Mouse (Mus musculus) neural tube, embryonic 15.5 days (tissue): ENCODE data around the gene Tgm5. TPM values are rescaled to one million over a fixed set of nuclear protein-coding genes. Genes with fewer than 3 reads are reported as not detected.
"Not testable (repeated sequence)": the region's sequence is repeated elsewhere in the genome, so short reads cannot be mapped to it uniquely, and the experiment has no call there.

ENCODE experiments used
- ATAC-seq: fragments of 200-750 bp; cut with Nextera tagmentation; 2 replicates; pipeline ENCODE4 v1.8.0; 2017; ENCODE audit warnings: mild to moderate bottlenecking, moderate TSS enrichment, moderate library complexity; ENCODE audit not compliant: low FRiP score
- H3K27ac ChIP-seq: fragments of 300-500 bp; sonication (generic); replicated peaks from 2 replicates; pipeline ENCODE4 v1.5.1; 2015; ENCODE audit warnings: mild to moderate bottlenecking, inconsistent platforms
- H3K27me3 ChIP-seq: fragments of 300-500 bp; sonication (generic); replicated peaks from 2 replicates; pipeline ENCODE4 v1.6.1; 2015; ENCODE audit warnings: inconsistent platforms
- H3K36me3 ChIP-seq: fragments of 300-500 bp; sonication (generic); 2 replicates; pipeline ENCODE4 v1.6.1; 2015; ENCODE audit warnings: inconsistent platforms
- H3K4me1 ChIP-seq: fragments of 300-500 bp; sonication (generic); 2 replicates; pipeline ENCODE4 v1.6.1; 2015; ENCODE audit warnings: inconsistent platforms
- H3K4me2 ChIP-seq: fragments of 300-500 bp; sonication (generic); 2 replicates; pipeline ENCODE4 v1.6.1; 2015; ENCODE audit warnings: inconsistent platforms, mild to moderate bottlenecking, moderate library complexity
- H3K4me3 ChIP-seq: fragments of 300-500 bp; sonication (generic); replicated peaks from 2 replicates; pipeline ENCODE4 v1.5.1; 2015; ENCODE audit warnings: mild to moderate bottlenecking, inconsistent platforms
- H3K9ac ChIP-seq: fragments of 300-500 bp; sonication (generic); replicated peaks from 2 replicates; pipeline ENCODE4 v1.6.1; 2015; ENCODE audit warnings: mild to moderate bottlenecking, inconsistent platforms
- H3K9me3 ChIP-seq: fragments of 300-500 bp; sonication (generic); replicated peaks from 2 replicates; pipeline ENCODE4 v1.6.1; 2016; ENCODE audit warnings: inconsistent platforms
- WGBS: fragments of 180-500 bp; shearing (Covaris S2); methylation state at CpG from one replicate; pipeline ENCODE4 v1.1.7; 2015; ENCODE audit warnings: mixed read lengths; 5-methylcytosine and 5-hydroxymethylcytosine counted together
- polyA plus RNA-seq: library from polyadenylated mRNA; unstranded; fragments of >200 nt; fragmentation: Nextera tagmentation; extraction: Ambion mirVana; gene quantifications from 2 replicates; pipeline ENCODE4 v1.2.1, GENCODE M21; 2015

The Tgm5 gene
- polyA plus RNA-seq, result 0.09 and 0.14 TPM in 2 replicates

- WGBS, result 50% methylated on average over 6 of the region's 6 CpGs
- peaks cover 4% of the 10 kb centered on the region; the same call in 1 of the 2 replicates for H3K4me1 ChIP-seq
Measured at GRCm38 (mm10) chr2:121085480-121086185, at the start of gene Tgm5. Gene Tgm5 (minus strand): TSS chr2:121085841.

GRCm38 (mm10) chr2:121132822-121133221 is 47.2 kb upstream of the Tgm5 start:
- H3K27me3 ChIP-seq, result no peaks in the 10 kb centered on the region
- no peak overlapping the region for H3K9ac ChIP-seq
- H3K4me1 ChIP-seq, result peaks cover 11% of the 10 kb centered on the region; the same call in 1 of the 2 replicates

More at GRCm38 (mm10) chr2:121085480-121086185, at the start of gene Tgm5:
- H3K27ac ChIP-seq, result no peak within 1 kb of the TSS
- ATAC-seq, result no peak
- H3K4me2 ChIP-seq, result no peak within 1 kb of the TSS
- H3K9ac ChIP-seq, result no peak within 1 kb of the TSS
- H3K27me3 ChIP-seq, result no peaks in the 10 kb centered on the region
- no peak within 1 kb of the TSS for H3K4me3 ChIP-seq
- no peaks in the 10 kb centered on the region for H3K36me3 ChIP-seq
- H3K9me3 ChIP-seq, result no peaks in the 10 kb centered on the region

GRCm38 (mm10) chr2:121128865-121129620 is 43.4 kb upstream of the Tgm5 start:
- ATAC-seq, result no peak
- H3K27ac ChIP-seq, result no peak overlapping the region
- WGBS, result 74% methylated on average over 9 of the region's 9 CpGs
- no peaks in the 10 kb centered on the region for H3K27me3 ChIP-seq
- no peak overlapping the region for H3K4me2 ChIP-seq
- no peak overlapping the region for H3K9ac ChIP-seq
- H3K9me3 ChIP-seq, result no peaks in the 10 kb centered on the region
- no peak overlapping the region for H3K4me3 ChIP-seq
- H3K36me3 ChIP-seq, result no peaks in the 10 kb centered on the region
- no peaks in the 10 kb centered on the region for H3K4me1 ChIP-seq

More at GRCm38 (mm10) chr2:121132822-121133221, 47.2 kb upstream of the Tgm5 start:
- no peak overlapping the region for H3K4me2 ChIP-seq
- no peak for ATAC-seq
- WGBS, result 84% methylated on average over 1 of the region's 1 CpGs
- H3K4me3 ChIP-seq, result no peak overlapping the region
- H3K27ac ChIP-seq, result no peak overlapping the region
- no peaks in the 10 kb centered on the region for H3K9me3 ChIP-seq
- no peaks in the 10 kb centered on the region for H3K36me3 ChIP-seq

DNA sequence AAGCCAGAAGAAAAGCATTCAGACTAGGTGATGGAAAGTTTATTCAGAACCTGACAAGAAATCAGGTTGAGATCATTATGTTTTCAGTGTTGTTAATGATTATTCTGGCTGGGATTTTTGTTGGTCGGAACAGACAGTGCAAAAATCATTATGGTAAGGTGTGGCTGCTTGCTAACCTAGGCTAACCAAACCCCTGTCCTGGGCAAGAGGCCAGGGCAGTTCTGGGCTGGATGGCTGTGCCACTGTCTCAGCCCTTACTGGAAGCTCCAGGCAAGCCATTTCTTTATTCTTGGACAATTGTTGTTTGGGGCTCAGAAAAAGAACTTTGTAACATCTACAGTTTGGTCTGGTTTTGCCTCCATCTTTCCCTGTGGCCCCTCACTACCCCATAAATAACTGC is 41.9 kb upstream of the Tgm5 start:
- Histone ChIP-seq H3K9me3 (no peaks in the 10 kb centered on the region), H3K4me2 (no peak overlapping the region), H3K36me3 (no peaks in the 10 kb centered on the region), H3K4me1 (no peaks in the 10 kb centered on the region), H3K27me3 (no peaks in the 10 kb centered on the region), H3K27ac (no peak overlapping the region), H3K9ac (no peak overlapping the region), H3K4me3 (no peak overlapping the region)
- WGBS, result 95% methylated on average over 1 of the region's 1 CpGs
- ATAC-seq, result no peak

GRCm38 (mm10) chr2:121126302-121126701 is 40.7 kb upstream of the Tgm5 start:
- 94% methylated on average over 5 of the region's 5 CpGs for WGBS
- not testable (repeated sequence) for H3K4me3 ChIP-seq, H3K4me2 ChIP-seq, H3K9ac ChIP-seq, H3K9me3 ChIP-seq, H3K4me1 ChIP-seq, ATAC-seq, H3K36me3 ChIP-seq, H3K27me3 ChIP-seq, H3K27ac ChIP-seq

- Histone ChIP-seq H3K9ac (no peak overlapping the region), H3K4me1 (no peaks in the 10 kb centered on the region), H3K27ac (no peak overlapping the region), H3K4me3 (no peak overlapping the region), H3K4me2 (no peak overlapping the region), H3K9me3 (no peaks in the 10 kb centered on the region), H3K36me3 (no peaks in the 10 kb centered on the region), H3K27me3 (no peaks in the 10 kb centered on the region)
- no peak for ATAC-seq
- 89% methylated on average over 3 of the region's 3 CpGs for WGBS
Measured at GRCm38 (mm10) chr2:121119260-121119659, 33.6 kb upstream of the Tgm5 start.

- no peak for ATAC-seq
- WGBS, result 96% methylated on average over 2 of the region's 2 CpGs
Measured at GRCm38 (mm10) chr2:121115418-121115817, 29.8 kb upstream of the Tgm5 start.

GRCm38 (mm10) chr2:121109695-121110094 is 24.1 kb upstream of the Tgm5 start, which contains the start of gene Tgm7:
Gene Tgm7 (minus strand): TSS chr2:121109795.
- no peaks in the 10 kb centered on the region for H3K36me3 ChIP-seq
- H3K27ac ChIP-seq, result no peak within 1 kb of the TSS
- H3K4me2 ChIP-seq, result no peak within 1 kb of the TSS
- no peaks in the 10 kb centered on the region for H3K4me1 ChIP-seq
- no peak within 1 kb of the TSS for H3K4me3 ChIP-seq
- no peak within 1 kb of the TSS for H3K9ac ChIP-seq
- ATAC-seq, result no peak
- no peaks in the 10 kb centered on the region for H3K27me3 ChIP-seq
- WGBS, result 86% methylated on average over 4 of the region's 4 CpGs
- no peaks in the 10 kb centered on the region for H3K9me3 ChIP-seq

More at GRCm38 (mm10) chr2:121115418-121115817, 29.8 kb upstream of the Tgm5 start:
- Histone ChIP-seq H3K36me3 (no peaks in the 10 kb centered on the region), H3K4me3 (no peak overlapping the region), H3K9ac (no peak overlapping the region), H3K4me2 (no peak overlapping the region), H3K27ac (no peak overlapping the region), H3K4me1 (no peaks in the 10 kb centered on the region), H3K27me3 (no peaks in the 10 kb centered on the region), H3K9me3 (no peaks in the 10 kb centered on the region)

DNA sequence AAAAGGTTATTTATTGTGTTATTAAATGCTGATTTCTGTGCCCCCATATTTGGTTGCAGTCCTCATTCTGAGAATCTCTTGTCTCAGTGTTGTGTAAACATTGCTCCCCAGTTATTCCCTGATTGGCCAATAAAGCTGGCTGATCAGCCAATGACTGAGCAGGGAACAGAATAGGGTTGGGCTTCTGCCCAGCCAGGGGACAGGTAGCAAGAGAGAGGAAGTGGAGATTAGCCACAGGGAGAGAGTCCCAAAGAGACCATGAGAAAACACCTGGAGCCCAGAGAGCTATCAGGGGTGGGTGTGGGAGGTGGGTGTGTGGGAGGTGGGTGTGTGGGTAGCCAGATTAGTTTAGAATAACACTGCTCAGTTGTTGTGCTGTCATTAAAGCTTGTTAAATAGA is 20.3 kb upstream of the Tgm5 start:
- peaks cover 2% of the 10 kb centered on the region; the same call in 1 of the 2 replicates for H3K4me1 ChIP-seq
- H3K4me2 ChIP-seq, result no peak overlapping the region
- no peaks in the 10 kb centered on the region for H3K27me3 ChIP-seq
- H3K27ac ChIP-seq, result no peak overlapping the region
- ATAC-seq, result no peak
- H3K9me3 ChIP-seq, result no peaks in the 10 kb centered on the region
- no peak overlapping the region for H3K4me3 ChIP-seq
- H3K9ac ChIP-seq, result no peak overlapping the region
- H3K36me3 ChIP-seq, result no peaks in the 10 kb centered on the region

DNA sequence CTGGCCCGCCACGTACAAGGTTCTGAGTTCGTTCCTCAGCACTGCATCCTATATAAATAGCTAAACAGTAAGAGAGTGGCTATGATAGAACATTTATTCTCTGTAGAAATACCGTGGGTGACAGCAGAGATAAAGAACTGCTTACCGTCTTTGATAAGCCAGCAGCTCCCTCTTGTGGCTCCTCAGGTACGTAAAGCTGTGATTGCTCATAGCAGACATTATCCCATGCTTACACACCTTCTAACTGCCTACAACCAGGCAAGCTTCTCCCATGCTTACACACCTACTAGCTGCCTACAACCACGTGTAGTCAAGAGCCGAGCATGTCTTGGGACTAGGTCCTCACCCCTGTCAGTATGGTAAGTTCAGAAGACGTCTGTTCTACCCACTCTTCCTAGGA is 16.4 kb upstream of the Tgm5 start:
- Histone ChIP-seq H3K4me1 (peaks cover 2% of the 10 kb centered on the region; the same call in 1 of the 2 replicates), H3K9me3 (no peaks in the 10 kb centered on the region), H3K4me3 (no peak overlapping the region), H3K27me3 (no peaks in the 10 kb centered on the region), H3K9ac (no peak overlapping the region), H3K27ac (no peak overlapping the region), H3K36me3 (no peaks in the 10 kb centered on the region), H3K4me2 (no peak overlapping the region)
- no peak; the same call in 1 of the 2 replicates for ATAC-seq
- 25% methylated on average over 9 of the region's 9 CpGs for WGBS

DNA sequence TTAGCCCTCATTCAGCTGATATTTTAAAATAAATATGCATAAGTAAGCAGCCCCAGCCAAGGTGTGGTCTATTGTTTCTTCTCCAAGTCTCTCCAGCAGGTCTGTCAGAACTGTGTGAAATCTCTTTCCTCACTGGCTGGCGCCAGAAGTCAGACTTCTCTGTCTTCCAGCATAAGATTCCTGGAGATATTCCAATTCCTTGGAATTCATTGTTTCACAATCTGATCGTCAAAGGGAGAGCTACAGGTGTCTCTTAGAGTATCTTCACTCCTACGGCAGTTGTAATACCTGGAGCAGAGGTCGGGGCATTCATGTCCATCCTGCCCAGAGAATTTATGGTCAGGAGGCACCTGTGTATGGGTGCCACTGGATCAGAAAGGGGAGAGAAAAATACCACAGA is 4.1 kb upstream of the Tgm5 start:
- ATAC-seq, result no peak
- H3K4me3 ChIP-seq, result no peak overlapping the region
- no peaks in the 10 kb centered on the region for H3K36me3 ChIP-seq
- H3K9ac ChIP-seq, result no peak overlapping the region
- H3K9me3 ChIP-seq, result no peaks in the 10 kb centered on the region
- H3K27ac ChIP-seq, result no peak overlapping the region
- H3K27me3 ChIP-seq, result no peaks in the 10 kb centered on the region
- 74% methylated on average over 4 of the region's 4 CpGs for WGBS
- H3K4me2 ChIP-seq, result no peak overlapping the region
- peaks cover 4% of the 10 kb centered on the region; the same call in 1 of the 2 replicates for H3K4me1 ChIP-seq

- H3K4me2 ChIP-seq, result no peak overlapping the region
- H3K9me3 ChIP-seq, result no peaks in the 10 kb centered on the region
- no peak overlapping the region for H3K4me3 ChIP-seq
- no peaks in the 10 kb centered on the region for H3K36me3 ChIP-seq
- H3K27me3 ChIP-seq, result no peaks in the 10 kb centered on the region
- ATAC-seq, result no peak
- no peak overlapping the region for H3K9ac ChIP-seq
- WGBS, result 92% methylated on average over 3 of the region's 3 CpGs
- no peak overlapping the region for H3K27ac ChIP-seq
- H3K4me1 ChIP-seq, result peaks cover 4% of the 10 kb centered on the region; the same call in 1 of the 2 replicates
Measured at GRCm38 (mm10) chr2:121088507-121088906, 2.9 kb upstream of the Tgm5 start.
